Mouse (Mus musculus): ENCODE data around the gene BC035947. TPM values are rescaled to one million over a fixed set of nuclear protein-coding genes. Genes with fewer than 3 reads are reported as not detected.
"Not testable (repeated sequence)": the region's sequence is repeated elsewhere in the genome, so short reads cannot be mapped to it uniquely, and the experiment has no call there.

The BC035947 gene
- polyA plus RNA-seq (2016; fragmentation: Nextera tagmentation; extraction: Ambion mirVana): 0.09 and 0.19 TPM in 2 replicates

DNA sequence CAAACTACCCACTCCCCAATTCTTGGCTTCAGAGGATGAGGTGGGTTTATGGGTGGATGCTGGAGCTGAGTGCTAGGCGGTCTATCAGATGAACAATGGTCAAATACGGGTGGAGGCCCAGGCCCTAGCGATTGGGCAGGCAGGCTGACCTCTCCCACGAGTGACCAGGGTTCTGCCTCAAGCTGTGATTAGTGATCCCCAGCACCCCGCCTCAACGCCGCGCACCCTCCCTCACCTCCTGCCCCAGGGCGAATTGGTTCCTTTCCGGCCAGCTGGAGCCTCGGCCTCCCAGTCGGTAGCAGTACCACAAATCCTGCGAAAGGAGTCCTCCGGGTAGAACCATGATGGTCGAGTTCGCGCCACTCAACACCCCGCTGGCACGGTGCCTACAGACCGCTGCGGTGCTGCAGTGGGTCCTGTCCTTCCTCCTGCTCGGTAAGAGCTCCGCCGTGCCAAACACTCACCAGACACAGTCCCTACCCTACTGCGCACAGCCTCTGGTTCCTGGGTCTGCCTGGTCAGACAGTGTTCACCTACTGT lies at the start of gene BC035947:
Gene BC035947 (minus strand): TSS at position 538 of the 540 bp plus-strand sequence.
- Histone ChIP-seq H3K27ac (peak within 1 kb of the TSS; percentile 47), H3K27me3 (ENCODE audit: low read depth, poor library complexity, severe bottlenecking) (peaks cover 20% of the 10 kb centered on the region; the same call in 1 of the 2 replicates), H3K4me1 (peaks cover 8% of the 10 kb centered on the region), H3K4me3 (peak within 1 kb of the TSS; percentile 41), H3K36me3 (no peaks in the 10 kb centered on the region), H3K9me3 (replicated peaks) (no peaks in the 10 kb centered on the region)
- 3% methylated on average over 25 of the region's 25 CpGs for WGBS
- peak; percentile 59 for DNase-seq (ENCODE audit: low spot score)

GRCm38 (mm10) chr1:78554012-78554666 lies 42.2 kb upstream of the BC035947 start:
- Histone ChIP-seq H3K9me3 (replicated peaks) (no peaks in the 10 kb centered on the region), H3K27me3 (ENCODE audit: low read depth, poor library complexity, severe bottlenecking) (no peaks in the 10 kb centered on the region), H3K4me3 (no peak overlapping the region), H3K36me3 (no peaks in the 10 kb centered on the region), H3K27ac (no peak overlapping the region), H3K4me1 (no peaks in the 10 kb centered on the region)
- WGBS: 89% methylated on average over 8 of the region's 8 CpGs
- no peak for DNase-seq (ENCODE audit: low spot score)

DNA sequence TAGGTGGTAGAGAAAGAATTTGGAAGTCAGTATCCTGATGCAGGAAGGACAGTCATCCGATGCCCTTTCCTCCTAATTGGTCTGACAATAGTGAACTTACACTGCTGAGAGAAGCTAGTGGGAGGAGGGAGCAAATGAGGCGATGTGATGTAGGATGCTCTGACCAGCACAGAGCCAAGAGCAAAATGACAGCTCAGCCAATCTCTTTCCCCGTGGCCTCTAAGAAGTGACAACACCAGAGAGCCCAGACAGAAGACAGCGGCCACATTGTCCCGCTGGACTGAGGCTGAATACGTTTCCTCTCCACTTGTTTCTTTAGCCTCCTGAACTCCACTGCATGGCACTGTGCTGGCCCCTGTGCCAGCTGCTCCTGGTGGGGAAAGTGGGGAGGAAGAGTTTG lies 37.0 kb upstream of the BC035947 start:
- Histone ChIP-seq H3K9me3 (replicated peaks) (no peaks in the 10 kb centered on the region), H3K4me3 (no peak overlapping the region), H3K27ac (no peak overlapping the region), H3K36me3 (no peaks in the 10 kb centered on the region), H3K4me1 (no peaks in the 10 kb centered on the region), H3K27me3 (ENCODE audit: low read depth, poor library complexity, severe bottlenecking) (no peaks in the 10 kb centered on the region)
- no peak for DNase-seq (ENCODE audit: low spot score)
- WGBS: 64% methylated on average over 6 of the region's 6 CpGs

DNA sequence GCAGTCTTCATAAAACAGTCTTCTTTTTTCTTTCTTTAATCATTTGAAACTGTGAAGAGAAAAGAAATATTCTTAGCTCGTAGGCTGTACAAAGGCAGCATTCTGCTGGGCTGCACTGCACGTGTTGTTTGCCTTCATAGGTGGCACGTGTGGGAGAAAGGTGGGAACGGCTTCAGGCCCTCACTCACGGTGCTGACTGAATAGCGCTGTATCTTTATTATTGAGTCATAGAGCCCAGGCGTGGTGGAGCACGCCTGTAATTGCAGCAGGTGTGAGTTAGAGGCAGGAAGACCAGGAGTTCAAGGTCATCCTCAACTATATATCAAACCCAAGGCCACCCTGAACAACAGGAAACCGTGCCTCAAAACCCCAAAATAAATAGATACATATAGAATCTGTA lies 34.3 kb upstream of the BC035947 start:
- no peak for DNase-seq (ENCODE audit: low spot score)
- Histone ChIP-seq H3K27ac (no peak overlapping the region), H3K9me3 (replicated peaks) (no peaks in the 10 kb centered on the region), H3K27me3 (ENCODE audit: low read depth, poor library complexity, severe bottlenecking) (no peaks in the 10 kb centered on the region), H3K4me1 (no peaks in the 10 kb centered on the region), H3K4me3 (no peak overlapping the region), H3K36me3 (no peaks in the 10 kb centered on the region)
- WGBS: 92% methylated on average over 9 of the region's 9 CpGs

- not testable (repeated sequence) for H3K27ac ChIP-seq; H3K4me3 ChIP-seq; H3K27me3 ChIP-seq (ENCODE audit: low read depth, poor library complexity, severe bottlenecking); DNase-seq (ENCODE audit: low spot score); H3K36me3 ChIP-seq; H3K9me3 ChIP-seq (replicated peaks)
- 84% methylated on average over 1 of the region's 1 CpGs for WGBS
- peaks cover 12% of the 10 kb centered on the region for H3K4me1 ChIP-seq
Measured at GRCm38 (mm10) chr1:78543631-78544030, 31.7 kb upstream of the BC035947 start.

- WGBS: 48% methylated on average over 6 of the region's 6 CpGs
- Histone ChIP-seq H3K27ac (peak overlapping the region; percentile 43), H3K4me1 (peaks cover 29% of the 10 kb centered on the region), H3K27me3 (ENCODE audit: low read depth, poor library complexity, severe bottlenecking) (no peaks in the 10 kb centered on the region), H3K4me3 (no peak overlapping the region), H3K36me3 (no peaks in the 10 kb centered on the region), H3K9me3 (replicated peaks) (no peaks in the 10 kb centered on the region)
- DNase-seq (ENCODE audit: low spot score): peak; percentile 56
Measured at GRCm38 (mm10) chr1:78539166-78539565, 27.2 kb upstream of the BC035947 start.

DNA sequence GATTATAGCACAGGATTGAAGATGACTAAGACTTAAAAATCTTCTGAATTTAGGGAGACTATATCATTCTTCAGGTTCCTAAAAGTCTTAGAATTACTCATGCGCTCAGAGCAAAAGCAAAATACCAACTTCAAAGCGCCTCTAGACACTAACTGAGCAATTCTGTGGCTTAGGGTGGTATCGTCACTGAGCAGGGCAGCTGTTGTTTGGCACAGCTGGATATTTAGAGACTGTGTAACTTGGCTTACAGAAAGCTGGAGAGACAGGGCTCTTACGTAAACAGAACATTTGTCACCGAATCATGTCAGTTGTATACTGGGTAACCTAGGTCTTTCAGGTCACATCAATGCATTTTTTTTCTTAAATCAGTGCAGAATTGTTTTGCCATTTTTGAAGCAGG lies 26.4 kb upstream of the BC035947 start:
- H3K4me1 ChIP-seq: peaks cover 29% of the 10 kb centered on the region
- H3K27ac ChIP-seq: no peak overlapping the region
- no peak overlapping the region for H3K4me3 ChIP-seq
- H3K36me3 ChIP-seq: no peaks in the 10 kb centered on the region
- H3K27me3 ChIP-seq (ENCODE audit: low read depth, poor library complexity, severe bottlenecking): no peaks in the 10 kb centered on the region
- H3K9me3 ChIP-seq (replicated peaks): no peaks in the 10 kb centered on the region
- no peak for DNase-seq (ENCODE audit: low spot score)
- WGBS: 64% methylated on average over 5 of the region's 5 CpGs

DNA sequence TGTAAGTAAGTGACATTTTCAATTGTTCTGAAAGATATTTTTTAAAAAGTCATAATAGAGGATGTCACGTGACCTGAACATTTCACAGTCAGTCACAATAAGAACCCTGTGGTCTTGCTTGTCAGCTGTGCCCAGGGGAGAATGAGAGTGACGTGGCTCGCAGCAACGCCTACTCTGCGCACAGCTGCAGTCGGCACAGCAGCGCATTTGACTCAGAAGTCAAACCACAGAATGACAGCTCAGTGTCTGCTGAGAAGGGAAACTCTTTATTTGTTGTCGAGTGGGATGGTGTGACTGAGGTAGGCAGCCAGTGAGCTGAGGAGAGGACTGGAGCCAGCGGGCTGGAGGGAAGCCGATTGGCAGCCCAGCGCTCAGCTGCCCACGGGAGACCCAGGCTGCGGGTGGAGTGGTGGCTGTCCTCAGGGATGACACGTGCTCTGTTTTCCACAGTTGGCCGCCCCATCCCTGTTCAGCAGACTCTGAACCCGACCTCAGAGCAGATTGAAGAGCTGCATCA lies 25.6 kb upstream of the BC035947 start:
- H3K4me3 ChIP-seq: no peak overlapping the region
- DNase-seq (ENCODE audit: low spot score): peak; percentile 37
- WGBS: 52% methylated on average over 16 of the region's 16 CpGs

DNA sequence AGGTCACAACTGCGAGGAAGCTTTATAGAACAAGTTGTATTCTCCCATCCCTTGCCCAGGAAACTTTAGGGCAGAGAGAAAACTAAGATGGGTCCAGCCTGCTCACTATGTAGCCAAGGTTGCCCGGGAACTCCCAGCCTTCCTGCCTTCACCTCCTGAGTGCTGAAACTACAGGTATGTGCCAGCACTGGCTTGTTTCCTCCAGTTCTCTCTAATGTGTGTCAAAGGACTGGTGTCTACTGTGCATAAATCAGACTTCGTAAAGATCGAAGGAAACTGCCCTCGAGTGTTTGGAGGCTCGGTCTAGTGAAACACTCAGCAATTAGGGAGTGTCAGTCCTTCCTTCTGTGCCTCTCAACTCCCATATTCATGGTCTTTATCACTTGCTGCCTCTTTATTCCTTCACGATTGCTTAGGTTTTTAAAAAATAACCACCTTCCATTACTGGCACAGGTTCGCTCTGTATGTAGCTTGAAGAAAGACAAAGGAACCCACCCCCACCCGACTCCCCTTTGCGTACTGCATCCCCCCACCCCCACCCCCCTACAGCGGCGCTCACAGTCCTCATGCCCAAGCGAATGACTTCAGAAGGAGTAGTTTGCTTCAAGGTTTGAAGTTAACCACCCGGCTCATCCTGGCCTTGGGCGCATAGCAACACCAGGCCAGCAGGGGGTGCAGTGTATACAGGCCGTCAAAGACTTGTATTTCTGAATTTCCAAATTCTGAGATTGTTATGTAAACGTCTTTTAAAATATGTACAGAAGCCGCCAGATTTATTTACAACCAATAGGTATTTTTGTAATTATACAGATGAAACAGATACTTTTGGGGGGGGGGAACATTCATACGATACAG lies 24.6 kb upstream of the BC035947 start:
- 32% methylated on average over 19 of the region's 19 CpGs for WGBS
- peaks cover 29% of the 10 kb centered on the region for H3K4me1 ChIP-seq
- H3K4me3 ChIP-seq: no peak overlapping the region
- no peak overlapping the region for H3K27ac ChIP-seq
- peak; percentile 71 for DNase-seq (ENCODE audit: low spot score)
- no peaks in the 10 kb centered on the region for H3K9me3 ChIP-seq (replicated peaks)
- H3K36me3 ChIP-seq: no peaks in the 10 kb centered on the region
- H3K27me3 ChIP-seq (ENCODE audit: low read depth, poor library complexity, severe bottlenecking): no peaks in the 10 kb centered on the region

More for the DNA sequence above, 25.6 kb upstream of the BC035947 start:
- Histone ChIP-seq H3K27ac (no peak overlapping the region; the same call in 1 of the 2 replicates), H3K27me3 (ENCODE audit: low read depth, poor library complexity, severe bottlenecking) (no peaks in the 10 kb centered on the region), H3K36me3 (no peaks in the 10 kb centered on the region), H3K4me1 (peaks cover 29% of the 10 kb centered on the region), H3K9me3 (replicated peaks) (no peaks in the 10 kb centered on the region)

- Histone ChIP-seq H3K4me3 (no peak overlapping the region), H3K27ac (no peak overlapping the region), H3K9me3 (replicated peaks) (no peaks in the 10 kb centered on the region), H3K36me3 (no peaks in the 10 kb centered on the region), H3K27me3 (ENCODE audit: low read depth, poor library complexity, severe bottlenecking) (no peaks in the 10 kb centered on the region), H3K4me1 (peaks cover 26% of the 10 kb centered on the region)
- no peak for DNase-seq (ENCODE audit: low spot score)
- 92% methylated on average over 9 of the region's 9 CpGs for WGBS
Measured at GRCm38 (mm10) chr1:78534428-78535150, 22.6 kb upstream of the BC035947 start.

DNA sequence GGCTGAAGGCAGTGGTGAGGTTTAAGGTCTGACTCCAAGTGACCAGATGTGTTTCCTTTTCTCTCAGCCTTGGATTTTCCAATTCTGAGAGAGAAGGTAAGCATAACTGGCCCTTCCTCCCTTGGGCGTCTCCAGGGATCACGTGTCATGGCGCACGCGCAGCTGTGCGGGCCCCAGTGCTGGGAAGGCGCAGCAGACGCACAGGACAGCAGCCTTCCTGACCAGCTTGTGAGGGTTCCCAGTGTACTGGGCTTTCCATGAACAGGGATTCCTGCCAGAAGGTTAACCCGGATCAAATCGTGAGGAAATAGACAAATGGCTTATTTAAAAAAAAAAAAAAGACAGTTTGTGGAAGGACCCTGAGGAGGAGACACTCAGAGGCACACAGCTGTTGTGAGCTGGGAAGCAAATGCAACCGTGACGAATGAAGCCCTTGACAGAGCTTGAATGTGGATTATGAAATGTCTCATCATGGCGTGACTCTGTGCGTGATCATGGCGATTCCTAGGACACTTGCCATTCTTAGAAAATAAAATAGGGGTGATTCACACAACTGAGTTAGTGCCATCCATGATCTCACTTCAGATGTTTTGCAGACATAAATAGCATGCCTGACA lies 20.3 kb upstream of the BC035947 start:
- Histone ChIP-seq H3K9me3 (replicated peaks) (no peaks in the 10 kb centered on the region), H3K36me3 (no peaks in the 10 kb centered on the region), H3K4me1 (peaks cover 6% of the 10 kb centered on the region), H3K4me3 (no peak overlapping the region), H3K27me3 (ENCODE audit: low read depth, poor library complexity, severe bottlenecking) (no peaks in the 10 kb centered on the region), H3K27ac (no peak overlapping the region)
- WGBS: 90% methylated on average over 15 of the region's 15 CpGs
- no peak for DNase-seq (ENCODE audit: low spot score)

GRCm38 (mm10) chr1:78530500-78531215 lies 18.7 kb upstream of the BC035947 start:
- H3K36me3 ChIP-seq: no peaks in the 10 kb centered on the region
- H3K4me3 ChIP-seq: no peak overlapping the region
- no peaks in the 10 kb centered on the region for H3K4me1 ChIP-seq
- H3K9me3 ChIP-seq (replicated peaks): no peaks in the 10 kb centered on the region
- DNase-seq (ENCODE audit: low spot score): no peak
- no peaks in the 10 kb centered on the region for H3K27me3 ChIP-seq (ENCODE audit: low read depth, poor library complexity, severe bottlenecking)
- 79% methylated on average over 7 of the region's 7 CpGs for WGBS
- H3K27ac ChIP-seq: no peak overlapping the region

Data from limb, embryonic 10.5 days (tissue).